Mouse (Mus musculus): ENCODE measurements at regions not wholly inside any gene's neighbourhood (a gene's known extent, or its start where the extent isn't known, plus 50 kb on each side); places are given as distances from the start of the nearest gene placed in this dataset.

GRCm38 (mm10) chr3:21953416-21953810 is 123.0 kb upstream of the Tbl1xr1 start:
- TF ChIP-seq CTCF (IDR thresholded peaks at IDR 0.05), result no peak
- TF ChIP-seq EP300 (IDR thresholded peaks at IDR 0.05; ENCODE audit: insufficient read depth, low read depth, low read length), result no peak
